Mouse (Mus musculus) retina, adult 2 months (tissue): Measurements from ENCODE around the gene Gm14548.
"Not testable (repeated sequence)": the region's sequence is repeated elsewhere in the genome, so short reads cannot be mapped to it uniquely, and the experiment has no call there.

Experiments used
- DNase-seq: peaks from one replicate; pipeline ENCODE4 v3.0.0-alpha.2; 2012; ENCODE audit warnings: low read depth, low spot score

Gene Gm14548

DNA sequence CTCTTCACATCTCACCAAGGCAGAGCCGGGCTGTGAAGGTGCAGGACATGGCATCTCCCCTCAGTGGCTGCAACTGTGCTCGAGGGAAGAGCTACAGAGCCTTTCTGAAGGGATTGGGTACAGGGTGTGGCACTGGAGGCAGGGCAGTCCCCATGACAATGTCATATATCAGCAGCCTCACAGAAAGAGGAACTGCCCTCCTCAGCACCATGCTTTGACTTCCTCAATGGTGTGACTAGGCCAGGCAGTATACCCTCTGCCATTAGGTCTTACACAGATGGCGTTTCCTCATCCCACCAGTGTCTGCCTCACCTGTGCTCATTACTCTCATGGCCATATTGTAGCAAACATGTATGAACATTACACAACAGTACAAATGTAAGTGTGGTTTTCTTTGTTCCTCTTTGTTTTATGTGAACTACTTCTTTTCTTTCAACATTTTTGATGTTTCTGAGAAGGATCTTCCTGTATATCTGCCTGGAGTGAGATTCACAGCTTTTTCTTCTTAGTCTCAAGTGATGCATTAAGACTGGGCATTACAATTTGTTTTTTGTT is at the start of gene Gm14548:
Gm14548 (minus strand) TSS at position 85 of the 555 bp plus-strand sequence.
- DNase-seq: not testable (repeated sequence)

DNA sequence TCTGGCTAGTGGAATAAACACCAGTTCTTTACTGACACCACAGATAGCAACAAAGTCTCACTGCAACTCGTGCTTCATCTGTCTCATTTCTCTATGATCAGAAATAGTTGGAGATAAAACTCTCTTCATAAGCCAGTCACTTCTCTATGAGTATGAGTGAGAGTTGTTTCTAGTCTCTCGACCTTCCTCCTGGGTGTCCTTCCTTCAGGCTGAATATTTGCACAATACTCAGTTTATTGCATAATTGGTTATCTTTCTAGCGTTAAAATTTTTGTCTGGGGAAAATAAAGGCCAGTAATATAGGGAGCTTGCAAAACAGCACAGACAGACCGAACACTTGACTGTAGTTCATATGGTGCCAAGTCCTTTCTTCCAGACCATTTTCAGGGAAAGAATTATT is 48.2 kb upstream of the Gm14548 start:
- DNase-seq: no peak

DNA sequence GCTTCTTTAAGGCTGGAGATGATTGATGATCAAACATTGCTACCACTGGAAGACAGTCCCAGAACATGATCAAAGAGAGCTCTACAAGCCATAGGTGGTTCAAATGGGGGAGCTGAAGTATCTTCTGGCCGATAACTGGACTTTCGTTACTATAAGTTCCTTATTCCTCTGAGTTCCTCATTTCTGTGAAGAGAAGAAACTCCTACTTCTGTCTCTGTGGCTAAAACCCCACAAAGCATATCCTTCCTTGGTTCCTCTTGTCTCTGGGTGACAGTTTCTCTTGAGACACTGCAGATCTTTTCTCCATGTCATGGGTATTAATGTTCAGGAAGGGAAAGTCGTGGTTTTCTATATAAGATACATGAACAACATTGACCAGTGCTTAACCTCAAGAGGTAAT is 43.0 kb upstream of the Gm14548 start:
- no peak for DNase-seq

DNA sequence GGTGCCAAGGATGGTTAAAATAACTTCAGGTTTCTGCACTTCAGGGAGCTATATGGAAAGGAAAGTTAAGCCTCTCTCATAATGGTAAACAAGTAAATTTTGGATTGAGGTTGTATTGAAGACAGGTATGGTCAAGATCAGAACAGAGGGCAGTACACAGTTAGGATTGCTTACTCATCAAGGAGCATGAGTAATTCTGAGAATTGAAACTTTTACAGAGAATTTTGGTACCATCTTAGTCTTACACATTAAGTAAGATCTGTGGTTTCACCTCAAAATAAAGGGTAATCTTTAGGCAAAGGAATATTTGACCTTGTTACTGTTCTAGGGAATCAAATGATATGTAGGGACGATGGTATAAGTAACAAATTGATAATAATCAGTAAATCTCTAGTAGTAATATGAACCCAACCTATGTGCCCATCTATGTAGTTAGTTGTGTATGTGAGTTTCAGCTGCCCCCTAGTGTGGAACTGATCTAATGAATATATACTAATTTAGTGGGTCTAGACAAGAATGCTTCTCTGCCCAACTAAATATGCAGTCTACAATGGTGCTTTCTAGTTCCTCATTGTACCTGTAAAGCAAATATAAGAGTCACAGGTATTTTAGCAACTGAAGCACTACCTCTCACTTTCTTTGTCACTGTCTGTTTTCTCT is 42.1 kb upstream of the Gm14548 start:
- DNase-seq: no peak

DNA sequence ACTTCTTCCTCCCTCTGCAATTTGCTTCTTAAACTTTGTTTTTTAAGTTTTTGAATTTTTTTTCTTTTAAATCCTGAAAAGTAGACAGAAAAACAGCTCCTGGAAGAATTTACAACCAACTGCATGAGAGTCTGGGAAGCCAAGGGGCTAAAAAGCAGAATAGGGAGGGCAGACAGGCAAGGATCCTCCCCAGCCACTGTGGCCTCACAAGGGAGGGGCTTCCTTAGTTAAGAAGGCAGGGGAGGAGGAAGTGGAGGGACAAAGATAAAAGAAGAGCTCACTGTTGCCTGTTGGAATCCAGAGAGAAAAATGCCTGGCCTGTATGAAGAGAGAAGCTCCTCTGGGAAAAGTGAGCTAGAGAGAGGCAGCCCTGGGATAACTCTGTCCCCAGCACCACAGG is 37.6 kb upstream of the Gm14548 start:
- not testable (repeated sequence) for DNase-seq

DNA sequence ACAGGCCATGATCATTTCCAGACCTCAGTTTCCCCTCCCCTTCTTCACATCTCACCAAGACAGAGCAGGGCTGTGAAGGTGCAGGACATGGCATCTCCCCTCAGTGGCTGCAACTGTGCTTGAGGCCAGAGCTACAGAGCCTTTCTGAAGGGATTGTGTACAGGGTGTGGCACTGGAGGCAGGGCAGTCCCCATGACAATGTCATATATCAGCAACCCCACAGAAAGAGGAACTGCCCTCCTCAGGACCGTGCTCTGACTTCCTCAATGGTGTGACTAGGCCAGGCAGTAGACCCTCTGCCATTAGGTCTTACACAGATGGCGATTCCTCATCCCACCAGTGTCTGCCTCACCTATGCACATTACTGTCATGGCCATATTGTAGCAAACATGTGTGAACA is 17.5 kb upstream of the Gm14548 start, which contains the start of gene Lilra6:
Lilra6 (minus strand) TSS at position 117 of the 400 bp plus-strand sequence.
- DNase-seq: not testable (repeated sequence)

DNA sequence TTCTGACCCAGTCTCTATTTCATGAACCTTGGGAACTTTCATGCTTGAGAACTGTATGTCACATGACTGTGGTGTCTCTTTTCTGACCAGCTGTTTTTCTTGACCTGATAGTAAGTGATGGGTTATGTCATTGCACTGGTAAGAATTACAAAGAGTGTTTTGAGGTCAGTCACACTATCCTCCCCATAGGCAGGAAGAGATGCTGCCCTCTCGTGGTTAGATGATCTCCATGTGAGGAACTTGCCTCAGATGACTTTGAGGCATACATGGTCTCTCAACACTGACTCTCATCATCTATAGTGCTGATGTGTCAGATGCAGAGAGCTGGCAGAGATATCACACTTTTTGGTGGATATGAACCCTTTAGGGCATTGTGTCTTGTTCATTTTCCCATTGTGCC is 5.8 kb upstream of the Gm14548 start:
- DNase-seq: no peak

DNA sequence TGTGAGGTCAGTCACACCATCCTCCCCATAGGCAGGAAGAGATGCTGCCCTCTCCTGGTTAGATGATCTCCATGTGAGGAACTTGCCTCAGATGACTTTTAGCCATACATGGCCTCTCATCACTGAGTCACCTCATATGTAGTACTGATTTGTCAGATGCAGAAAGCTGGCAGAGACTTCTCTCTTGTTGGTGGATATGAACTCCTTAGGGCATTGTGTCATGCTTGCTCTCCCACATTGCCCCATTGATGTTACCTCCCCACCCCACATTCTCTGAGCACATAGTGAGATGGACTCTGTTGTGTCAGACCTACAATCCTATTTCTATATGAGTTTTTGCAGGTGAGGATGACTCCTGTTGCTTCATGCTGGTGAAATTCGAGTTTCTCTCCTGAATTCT is 22.9 kb downstream of the Gm14548 start:
- DNase-seq: not testable (repeated sequence)

DNA sequence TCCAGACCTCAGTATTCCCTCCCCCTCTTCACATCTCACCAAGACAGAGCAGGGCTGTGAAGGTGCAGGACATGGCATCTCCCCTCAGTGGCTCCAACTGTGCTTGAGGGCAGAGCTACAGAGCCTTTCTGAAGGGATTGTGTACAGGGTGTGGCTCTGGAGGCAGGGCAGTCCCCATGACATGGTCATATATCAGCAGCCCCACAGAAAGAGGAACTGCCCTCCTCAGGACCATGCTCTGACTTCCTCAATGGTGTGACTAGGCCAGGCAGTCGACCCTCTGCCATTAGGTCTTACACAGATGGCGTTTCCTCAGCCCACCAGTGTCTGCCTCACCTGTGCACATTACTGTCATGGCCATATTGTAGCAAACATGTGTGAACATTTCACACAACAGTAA is 53.0 kb downstream of the Gm14548 start, which contains the start of gene Pira2:
Pira2 (minus strand) TSS at position 101 of the 400 bp plus-strand sequence.
- not testable (repeated sequence) for DNase-seq

DNA sequence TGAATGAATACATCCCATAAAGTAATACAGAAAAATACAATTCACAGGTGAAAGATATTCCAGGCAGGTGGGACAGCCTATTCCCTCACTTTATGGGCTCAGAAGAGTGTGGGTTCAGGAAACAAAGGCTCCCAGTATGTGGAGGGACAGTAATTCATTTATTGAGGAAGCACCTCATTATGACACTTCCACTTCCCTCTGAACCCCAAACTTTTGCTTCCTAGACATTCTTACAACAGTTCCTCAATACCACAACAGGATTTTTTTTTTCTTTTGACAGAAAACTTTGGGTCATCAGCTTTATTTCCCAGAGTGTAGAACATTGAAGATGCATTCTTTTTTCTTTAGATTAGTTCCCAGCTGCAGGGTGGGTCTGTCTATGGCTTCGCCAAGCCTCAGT is 60.1 kb downstream of the Gm14548 start:
- not testable (repeated sequence) for DNase-seq
